ENCODE assay signal across 15 mouse cellular contexts in the genomic region with DNA sequence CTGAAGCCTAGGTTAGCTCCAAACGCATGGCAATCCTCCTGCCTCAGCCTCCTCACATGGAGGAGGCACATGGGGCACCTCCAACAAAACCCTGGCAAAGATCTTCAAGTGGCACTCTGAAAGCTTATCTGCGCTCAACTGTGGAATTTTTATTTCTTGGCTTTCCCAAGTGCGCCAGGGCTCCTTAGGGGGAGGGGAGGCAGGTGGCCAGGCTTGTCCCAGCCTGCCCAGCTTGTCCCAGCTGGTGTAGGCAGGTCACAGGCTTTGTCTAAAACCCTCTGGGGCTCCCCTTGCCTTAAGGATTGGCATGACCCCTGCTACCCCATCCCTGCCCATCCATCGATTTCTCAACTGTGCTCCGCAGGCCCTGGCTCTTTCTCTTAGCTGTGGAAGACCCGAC. TPM values are rescaled to one million over a fixed set of nuclear protein-coding genes. Genes with fewer than 3 reads are reported as not detected.
DNase-seq lines count a peak whose midpoint lies in the region; ATAC-seq lines count a peak whose summit lies in the region.
"Had no signal": no experiment of that assay in that cellular context is flagged by ENCODE, and none has a peak within 500 bp of the region (broad histone marks: within the 10 kb centered on the region; RNA-seq: fewer than 3 reads in every experiment).

No protein-coding gene starts in this region.

- H3K27ac ChIP-seq in hindbrain, embryonic 10.5 days, result peak overlapping the region; percentile 59; the same call in 1 of the 2 replicates
- no peak overlapping the region for H3K27ac ChIP-seq in hindbrain, embryonic 14.5 days
- H3K27ac ChIP-seq in limb, embryonic 10.5 days, result no peak overlapping the region
- no peak overlapping the region for H3K27ac ChIP-seq in midbrain, embryonic 10.5 days (replicated peaks)
- H3K27ac ChIP-seq: forebrain, embryonic 12.5 days; hindbrain, postnatal 0 days; liver, embryonic 12.5 days had no signal

- H3K9ac ChIP-seq in hindbrain, embryonic 14.5 days, result no peak overlapping the region
- H3K9ac ChIP-seq: forebrain, embryonic 12.5 days; liver, embryonic 12.5 days had no signal

- no peak overlapping the region for H3K4me2 ChIP-seq in hindbrain, embryonic 14.5 days (replicated peaks)

- H3K4me1 ChIP-seq in hindbrain, embryonic 10.5 days (replicated peaks), result peaks cover 44% of the 10 kb centered on the region
- H3K4me1 ChIP-seq in hindbrain, embryonic 14.5 days (replicated peaks; ENCODE audit: control insufficient read depth, insufficient read depth, low read length), result no peaks in the 10 kb centered on the region; the same call in 1 of the 2 replicates
- H3K4me1 ChIP-seq in limb, embryonic 10.5 days, result peaks cover 30% of the 10 kb centered on the region
- H3K4me1 ChIP-seq in midbrain, embryonic 10.5 days, result peaks cover 47% of the 10 kb centered on the region

- DNase-seq in hindbrain, embryonic 10.5 days (ENCODE audit: low spot score), result no peak
- DNase-seq in hindbrain, embryonic 14.5 days (ENCODE audit: low spot score), result no peak
- peak; percentile 45 for DNase-seq in urinary bladder, postnatal 14 days (ENCODE audit: low spot score)
- no peak for DNase-seq in urinary bladder, postnatal 25 days (ENCODE audit: low spot score)
- DNase-seq in limb, embryonic 10.5 days (ENCODE audit: low spot score), result no peak
- DNase-seq in neural tube, embryonic 10.5 days (ENCODE audit: extremely low spot score, low spot score), result no peak
- DNase-seq in midbrain, embryonic 10.5 days (ENCODE audit: low spot score), result no peak
- DNase-seq in left cerebral cortex, postnatal 36 days (ENCODE audit: low spot score in 2 of 2), result no peak
- DNase-seq: heart, adult 11 months; right cerebral cortex, adult 18-20 months; thymus, adult 18-20 months had no signal

- no peaks in the 10 kb centered on the region for H3K36me3 ChIP-seq in hindbrain, embryonic 10.5 days
- no peaks in the 10 kb centered on the region for H3K36me3 ChIP-seq in hindbrain, embryonic 14.5 days (replicated peaks; ENCODE audit: control insufficient read depth, insufficient read depth)
- H3K36me3 ChIP-seq in limb, embryonic 10.5 days, result no peaks in the 10 kb centered on the region
- H3K36me3 ChIP-seq in midbrain, embryonic 10.5 days, result no peaks in the 10 kb centered on the region
- H3K36me3 ChIP-seq: forebrain, embryonic 12.5 days; liver, embryonic 12.5 days had no signal

- peak overlapping the region; percentile 60; the same call in 1 of the 2 replicates for H3K4me3 ChIP-seq in hindbrain, embryonic 10.5 days
- no peak overlapping the region for H3K4me3 ChIP-seq in hindbrain, embryonic 14.5 days (replicated peaks; ENCODE audit: low read length)
- H3K4me3 ChIP-seq in limb, embryonic 10.5 days, result 0 out of 2 replicates have a peak overlapping the region, but pooled peaks have one; percentile 49
- H3K4me3 ChIP-seq in midbrain, embryonic 10.5 days, result no peak overlapping the region

- H3K27me3 ChIP-seq in hindbrain, embryonic 10.5 days (ENCODE audit: insufficient read depth, poor library complexity, severe bottlenecking), result peaks cover 78% of the 10 kb centered on the region
- peaks cover 25% of the 10 kb centered on the region for H3K27me3 ChIP-seq in hindbrain, embryonic 14.5 days (ENCODE audit: control insufficient read depth, insufficient read depth, low read length)
- H3K27me3 ChIP-seq in limb, embryonic 10.5 days (ENCODE audit: low read depth, poor library complexity, severe bottlenecking), result peaks cover 91% of the 10 kb centered on the region
- peaks cover 84% of the 10 kb centered on the region for H3K27me3 ChIP-seq in midbrain, embryonic 10.5 days (ENCODE audit: low read depth, poor library complexity, severe bottlenecking)

- no peaks in the 10 kb centered on the region for H3K9me3 ChIP-seq in hindbrain, embryonic 10.5 days
- no peaks in the 10 kb centered on the region for H3K9me3 ChIP-seq in hindbrain, embryonic 14.5 days (ENCODE audit: control insufficient read depth, low read length)
- H3K9me3 ChIP-seq in limb, embryonic 10.5 days (replicated peaks), result no peaks in the 10 kb centered on the region
- no peaks in the 10 kb centered on the region for H3K9me3 ChIP-seq in midbrain, embryonic 10.5 days (replicated peaks)
- H3K9me3 ChIP-seq: forebrain, embryonic 12.5 days; liver, embryonic 12.5 days had no signal

- no peak for ATAC-seq in hindbrain, embryonic 14.5 days (ENCODE audit: low FRiP score)
- ATAC-seq: hindbrain, postnatal 0 days; liver, embryonic 12.5 days had no signal

- intact Hi-C loops in left cerebral cortex, postnatal 36 days (cut with DNase I), result no loop called here

- 51% methylated on average over 6 of the region's 6 CpGs for WGBS in hindbrain, embryonic 10.5 days
- 51% methylated on average over 6 of the region's 6 CpGs for WGBS in hindbrain, embryonic 14.5 days
- WGBS in limb, embryonic 10.5 days, result 44% methylated on average over 6 of the region's 6 CpGs
- WGBS in midbrain, embryonic 10.5 days, result 66% methylated on average over 6 of the region's 6 CpGs

RNA-seq across cellular contexts. Expression of a gene that starts 7.2 kb away (rescaled TPM):
- 7.0 and 9.0 TPM in 2 replicates for polyA plus RNA-seq in hindbrain, embryonic 10.5 days (2016; fragmentation: Nextera tagmentation; extraction: Ambion mirVana)
- polyA plus RNA-seq in hindbrain, embryonic 14.5 days (2014; fragmentation: Nextera tagmentation; extraction: Ambion mirVana), result 3.9 and 6.0 TPM in 2 replicates
- polyA plus RNA-seq in limb, embryonic 10.5 days (2016; fragmentation: Nextera tagmentation; extraction: Ambion mirVana), result 4.7 and 5.1 TPM in 2 replicates
- polyA plus RNA-seq in midbrain, embryonic 10.5 days (2016; fragmentation: Nextera tagmentation; extraction: Ambion mirVana), result 6.5 and 6.9 TPM in 2 replicates
- total RNA-seq in left cerebral cortex, postnatal 36 days (2021), result under 1 TPM in 1 of 2 experiments, not detected in 1; 0.50 TPM
- total RNA-seq: gastrocnemius, adult 18-20 months had no signal

RNA-seq across cellular contexts. Expression of a gene that starts 8.6 kb away (rescaled TPM):
- 62.1 and 78.5 TPM in 2 replicates for polyA plus RNA-seq in hindbrain, embryonic 10.5 days (2016; fragmentation: Nextera tagmentation; extraction: Ambion mirVana)
- 137 and 151 TPM in 2 replicates for polyA plus RNA-seq in hindbrain, embryonic 14.5 days (2014; fragmentation: Nextera tagmentation; extraction: Ambion mirVana)
- 67.0 and 71.3 TPM in 2 replicates for polyA plus RNA-seq in limb, embryonic 10.5 days (2016; fragmentation: Nextera tagmentation; extraction: Ambion mirVana)
- 55.0 and 60.8 TPM in 2 replicates for polyA plus RNA-seq in midbrain, embryonic 10.5 days (2016; fragmentation: Nextera tagmentation; extraction: Ambion mirVana)
- 100 to 1,000 TPM; 419 to 450 TPM for total RNA-seq in left cerebral cortex, postnatal 36 days (2021)

RNA-seq across cellular contexts. Expression of a gene that starts 17.4 kb away (rescaled TPM):
- polyA plus RNA-seq in hindbrain, embryonic 10.5 days (2016; fragmentation: Nextera tagmentation; extraction: Ambion mirVana), result 46.2 and 54.6 TPM in 2 replicates
- 26.4 and 31.5 TPM in 2 replicates for polyA plus RNA-seq in hindbrain, embryonic 14.5 days (2014; fragmentation: Nextera tagmentation; extraction: Ambion mirVana)
- polyA plus RNA-seq in limb, embryonic 10.5 days (2016; fragmentation: Nextera tagmentation; extraction: Ambion mirVana), result 56.5 and 57.6 TPM in 2 replicates
- polyA plus RNA-seq in midbrain, embryonic 10.5 days (2016; fragmentation: Nextera tagmentation; extraction: Ambion mirVana), result 50.5 and 55.5 TPM in 2 replicates
- total RNA-seq in left cerebral cortex, postnatal 36 days (2021), result 10 to 100 TPM; 30.1 to 39.3 TPM

RNA-seq across cellular contexts. Expression of a gene that starts 17.5 kb away (rescaled TPM):
- polyA plus RNA-seq in hindbrain, embryonic 10.5 days (2016; fragmentation: Nextera tagmentation; extraction: Ambion mirVana), result 238 and 239 TPM in 2 replicates
- polyA plus RNA-seq in hindbrain, embryonic 14.5 days (2014; fragmentation: Nextera tagmentation; extraction: Ambion mirVana), result 136 and 142 TPM in 2 replicates
- 234 and 258 TPM in 2 replicates for polyA plus RNA-seq in limb, embryonic 10.5 days (2016; fragmentation: Nextera tagmentation; extraction: Ambion mirVana)
- 229 and 258 TPM in 2 replicates for polyA plus RNA-seq in midbrain, embryonic 10.5 days (2016; fragmentation: Nextera tagmentation; extraction: Ambion mirVana)
- total RNA-seq in left cerebral cortex, postnatal 36 days (2021), result 10 to 100 TPM; 43.0 to 48.2 TPM

RNA-seq across cellular contexts. Expression of a gene that starts 31.5 kb away (rescaled TPM):
- 3.9 and 4.9 TPM in 2 replicates for polyA plus RNA-seq in hindbrain, embryonic 10.5 days (2016; fragmentation: Nextera tagmentation; extraction: Ambion mirVana)
- 30.2 and 37.0 TPM in 2 replicates for polyA plus RNA-seq in hindbrain, embryonic 14.5 days (2014; fragmentation: Nextera tagmentation; extraction: Ambion mirVana)
- polyA plus RNA-seq in limb, embryonic 10.5 days (2016; fragmentation: Nextera tagmentation; extraction: Ambion mirVana), result 2.1 and 3.0 TPM in 2 replicates
- 3.7 and 4.2 TPM in 2 replicates for polyA plus RNA-seq in midbrain, embryonic 10.5 days (2016; fragmentation: Nextera tagmentation; extraction: Ambion mirVana)
- 100 to 1,000 TPM; 191 to 213 TPM for total RNA-seq in left cerebral cortex, postnatal 36 days (2021)
- total RNA-seq: gastrocnemius, adult 18-20 months had no signal

Comparison
In these comparisons a context has a peak if more than half of its experiments do, and no peak if none do; other contexts are left out.
1. H3K4me3 ChIP-seq: peak in hindbrain, embryonic 10.5 days (single experiment) and limb, embryonic 10.5 days (single experiment); none in hindbrain, embryonic 14.5 days (single experiment) and midbrain, embryonic 10.5 days (single experiment).